Mouse (Mus musculus): ENCODE results near the gene CN725425. TPM values are rescaled to one million over a fixed set of nuclear protein-coding genes. Genes with fewer than 3 reads are reported as not detected.

Gene CN725425
- total and polyA plus RNA-seq, 3 experiments, result not detected

GRCm38 (mm10) chr15:91237294-91237693 lies 38.0 kb downstream of the CN725425 start:
- TF ChIP-seq USF1 (IDR thresholded peaks at IDR 0.05; ENCODE audit: low read depth, low read length), result no peak
- TF ChIP-seq NELFE (IDR thresholded peaks at IDR 0.05; ENCODE audit: low read depth, low read length), result no peak
- Histone ChIP-seq H3K4me2 (ENCODE audit: insufficient read depth, low read depth, poor library complexity, severe bottlenecking) (no peak overlapping the region), H3K9me3 (replicated peaks; ENCODE audit: low read length) (peaks cover 37% of the 10 kb centered on the region), H3K79me2 (replicated peaks; ENCODE audit: control insufficient read depth, extremely low read depth, insufficient read depth, poor library complexity, severe bottlenecking) (no peaks in the 10 kb centered on the region), H3K27me3 (replicated peaks) (no peaks in the 10 kb centered on the region), H3K4me1 (ENCODE audit: control insufficient read depth in 1 of 2, insufficient read depth in 2 of 2) (no peaks in the 10 kb centered on the region), H3K36me3 (replicated peaks in 1 of 2; ENCODE audit: control insufficient read depth in 1 of 2, insufficient read depth in 1 of 2, low read length in 1 of 2) (no peaks in the 10 kb centered on the region), H3K27ac (ENCODE audit: insufficient read depth, low read depth) (no peak overlapping the region), H3K4me3 (replicated peaks in 1 of 3; ENCODE audit: low read depth in 2 of 3, low read length in 2 of 3, poor library complexity in 1 of 3) (no peak overlapping the region), H3K9ac (ENCODE audit: insufficient read depth, low read depth) (no peak overlapping the region)
- DNase-seq (ENCODE audit: extremely low read depth), result no peak
- dilution Hi-C loops (cut with MboI; ENCODE audit: extremely low pct_ligation_motif_present, extremely low pct_unique_long_range_greater_than_20kb, low sequenced_read_pairs), result no loop called here
- in situ Hi-C loops (cut with MboI; ENCODE audit: low pct_ligation_motif_present, low pct_unique_long_range_greater_than_20kb, low sequenced_read_pairs), result no loop called here

- in situ Hi-C loops (cut with MboI; ENCODE audit: low pct_ligation_motif_present, low pct_unique_long_range_greater_than_20kb, low sequenced_read_pairs) (no loop called here), dilution Hi-C loops (cut with MboI; ENCODE audit: extremely low pct_ligation_motif_present, extremely low pct_unique_long_range_greater_than_20kb, low sequenced_read_pairs) (no loop called here)
- Histone ChIP-seq H3K9me3 (replicated peaks; ENCODE audit: low read length) (peaks cover 38% of the 10 kb centered on the region), H3K27ac (ENCODE audit: insufficient read depth, low read depth) (no peak overlapping the region), H3K9ac (ENCODE audit: insufficient read depth, low read depth) (no peak overlapping the region), H3K27me3 (replicated peaks) (no peaks in the 10 kb centered on the region), H3K4me2 (ENCODE audit: insufficient read depth, low read depth, poor library complexity, severe bottlenecking) (no peak overlapping the region), H3K36me3 (replicated peaks in 1 of 2; ENCODE audit: control insufficient read depth in 1 of 2, insufficient read depth in 1 of 2, low read length in 1 of 2) (no peaks in the 10 kb centered on the region), H3K79me2 (replicated peaks; ENCODE audit: control insufficient read depth, extremely low read depth, insufficient read depth, poor library complexity, severe bottlenecking) (no peaks in the 10 kb centered on the region), H3K4me3 (replicated peaks in 1 of 3; ENCODE audit: low read depth in 2 of 3, low read length in 2 of 3, poor library complexity in 1 of 3) (no peak overlapping the region), H3K4me1 (ENCODE audit: control insufficient read depth in 1 of 2, insufficient read depth in 2 of 2) (no peaks in the 10 kb centered on the region)
- no peak for DNase-seq (ENCODE audit: extremely low read depth)
- TF ChIP-seq JUN (IDR thresholded peaks at IDR 0.05; ENCODE audit: insufficient read depth, low read depth, low read length), result no peak
- no peak for TF ChIP-seq NELFE (IDR thresholded peaks at IDR 0.05; ENCODE audit: low read depth, low read length)
- no peak for TF ChIP-seq GABPA (IDR thresholded peaks at IDR 0.05; ENCODE audit: insufficient replicate concordance, low read depth, low read length)
- TF ChIP-seq USF1 (IDR thresholded peaks at IDR 0.05; ENCODE audit: low read depth, low read length), result no peak
- TF ChIP-seq ETS1 (conservative IDR thresholded peaks at IDR 0.05; ENCODE audit: low read depth, low read length), result no peak
- TF ChIP-seq E2F4 (IDR thresholded peaks at IDR 0.05; ENCODE audit: insufficient replicate concordance, low read depth, low read length), result no peak
- no peak for TF ChIP-seq BHLHE40 (IDR thresholded peaks at IDR 0.05; ENCODE audit: low read depth, low read length)
These were observed 41.5 kb downstream of the CN725425 start for GRCm38 (mm10) chr15:91240683-91241335.

- no peaks in the 10 kb centered on the region for H3K36me3 ChIP-seq (replicated peaks in 1 of 2; ENCODE audit: control insufficient read depth in 1 of 2, insufficient read depth in 1 of 2, low read length in 1 of 2)
- H3K4me3 ChIP-seq (replicated peaks in 1 of 3; ENCODE audit: low read depth in 2 of 3, low read length in 2 of 3, poor library complexity in 1 of 3), result no peak overlapping the region
- no peaks in the 10 kb centered on the region for H3K79me2 ChIP-seq (replicated peaks; ENCODE audit: control insufficient read depth, extremely low read depth, insufficient read depth, poor library complexity, severe bottlenecking)
- DNase-seq (ENCODE audit: extremely low read depth), result no peak
- peaks cover 58% of the 10 kb centered on the region for H3K9me3 ChIP-seq (replicated peaks; ENCODE audit: low read length)
- no peak overlapping the region for H3K27ac ChIP-seq (ENCODE audit: insufficient read depth, low read depth)
- dilution Hi-C loops (cut with MboI; ENCODE audit: extremely low pct_ligation_motif_present, extremely low pct_unique_long_range_greater_than_20kb, low sequenced_read_pairs), result no loop called here
- TF ChIP-seq TCF12 (IDR thresholded peaks at IDR 0.05; ENCODE audit: low read depth, low read length) (no peak), JUN (IDR thresholded peaks at IDR 0.05; ENCODE audit: insufficient read depth, low read depth, low read length) (no peak), RAD21 (IDR thresholded peaks at IDR 0.05; ENCODE audit: low read depth, low read length) (no peak), GABPA (IDR thresholded peaks at IDR 0.05; ENCODE audit: insufficient replicate concordance, low read depth, low read length) (no peak), SIN3A (IDR thresholded peaks at IDR 0.05; ENCODE audit: low read length) (no peak), BHLHE40 (IDR thresholded peaks at IDR 0.05; ENCODE audit: low read depth, low read length) (no peak), CTCF (conservative IDR thresholded peaks at IDR 0.05 in 1 of 2, IDR thresholded peaks at IDR 0.05 in 1 of 2; ENCODE audit: low read depth in 2 of 2, low read length in 2 of 2) (no peak), E2F4 (IDR thresholded peaks at IDR 0.05; ENCODE audit: insufficient replicate concordance, low read depth, low read length) (no peak), POLR2AphosphoS2 (IDR thresholded peaks at IDR 0.05; ENCODE audit: low read depth, low read length) (no peak), UBTF (IDR thresholded peaks at IDR 0.05; ENCODE audit: low read depth, low read length) (no peak), MYC (IDR thresholded peaks at IDR 0.05; ENCODE audit: low read depth, low read length) (no peak), PAX5 (IDR thresholded peaks at IDR 0.05; ENCODE audit: low read length) (no peak), ZMIZ1 (IDR thresholded peaks at IDR 0.05; ENCODE audit: low read depth, low read length) (no peak), KAT2A (IDR thresholded peaks at IDR 0.05; ENCODE audit: insufficient replicate concordance, low read length) (no peak), ZNF384 (IDR thresholded peaks at IDR 0.05; ENCODE audit: low read depth, low read length) (no peak), CHD1 (IDR thresholded peaks at IDR 0.05; ENCODE audit: low read depth, low read length) (no peak), TBP (conservative IDR thresholded peaks at IDR 0.05; ENCODE audit: low read depth, low read length) (no peak)
- H3K4me2 ChIP-seq (ENCODE audit: insufficient read depth, low read depth, poor library complexity, severe bottlenecking), result no peak overlapping the region
- no peaks in the 10 kb centered on the region for H3K27me3 ChIP-seq (replicated peaks)
- in situ Hi-C loops (cut with MboI; ENCODE audit: low pct_ligation_motif_present, low pct_unique_long_range_greater_than_20kb, low sequenced_read_pairs), result no loop called here
- H3K9ac ChIP-seq (ENCODE audit: insufficient read depth, low read depth), result no peak overlapping the region
- H3K4me1 ChIP-seq (ENCODE audit: control insufficient read depth in 1 of 2, insufficient read depth in 2 of 2), result no peaks in the 10 kb centered on the region
These were observed 51.5 kb downstream of the CN725425 start for GRCm38 (mm10) chr15:91250815-91251214.
